Mouse (Mus musculus) heart, postnatal 0 days (tissue): ENCODE data around the gene Klhdc8a. TPM values are rescaled to one million over a fixed set of nuclear protein-coding genes. Genes with fewer than 3 reads are reported as not detected.

Experiments
- ATAC-seq: fragments of 200-750 bp; cut with Nextera tagmentation; 2 replicates; pipeline ENCODE4 v1.8.0; 2017; ENCODE audit warnings: low read depth, moderate number of reproducible peaks, moderate library complexity; ENCODE audit not compliant: insufficient read depth
- DNase-seq: peaks from one replicate; pipeline ENCODE4 v3.0.0-alpha.2; 2016; ENCODE audit warnings: low spot score
- H3K27ac ChIP-seq: fragments of 300-500 bp; sonication (generic); 2 replicates; pipeline ENCODE4 v1.5.1; 2014; ENCODE audit warnings: low read depth, mild to moderate bottlenecking
- H3K27me3 ChIP-seq: fragments of 300-500 bp; sonication (generic); 2 replicates; pipeline ENCODE4 v1.6.1; 2014; ENCODE audit warnings: low read length, mixed read lengths; ENCODE audit not compliant: control insufficient read depth, insufficient read depth
- H3K36me3 ChIP-seq: fragments of 300-500 bp; sonication (generic); replicated peaks from 2 replicates; pipeline ENCODE4 v1.6.1; 2014; ENCODE audit warnings: low read length, mixed read lengths; ENCODE audit not compliant: control insufficient read depth, insufficient read depth
- H3K4me1 ChIP-seq: fragments of 300-500 bp; sonication (generic); 2 replicates; pipeline ENCODE4 v1.6.1; 2014; ENCODE audit warnings: antibody characterized with exemption; ENCODE audit not compliant: control insufficient read depth, insufficient read depth
- H3K4me2 ChIP-seq: fragments of 300-500 bp; sonication (generic); 2 replicates; pipeline ENCODE4 v1.6.1; 2014; ENCODE audit warnings: low read depth, mild to moderate bottlenecking, low read length, moderate library complexity
- H3K4me3 ChIP-seq: fragments of 300-500 bp; sonication (generic); 2 replicates; pipeline ENCODE4 v1.5.1; 2014; ENCODE audit warnings: low read depth, low read length
- H3K9ac ChIP-seq: fragments of 300-500 bp; sonication (generic); replicated peaks from 2 replicates; pipeline ENCODE4 v1.6.1; 2014; ENCODE audit warnings: low read depth, low read length, mixed read lengths
- H3K9me3 ChIP-seq: fragments of 300-500 bp; sonication (generic); replicated peaks from 2 replicates; pipeline ENCODE4 v1.6.1; 2016; ENCODE audit warnings: low read length; ENCODE audit not compliant: control insufficient read depth
- CTCF ChIP-seq: IDR thresholded peaks from 2 replicates; pipeline ENCODE4 v1.5.1; 2016; ENCODE audit warnings: antibody characterized with exemption, control low read depth, low read depth
- EP300 ChIP-seq: IDR thresholded peaks from 2 replicates; pipeline ENCODE4 v1.6.1; 2016; ENCODE audit warnings: antibody characterized with exemption, low read depth
- WGBS: fragments of 180-500 bp; shearing (Covaris S2); extraction: QIAGEN DNeasy Blood & Tissue Kit; methylation state at CpG from one replicate; pipeline ENCODE4 v1.1.7; 2014; 5-methylcytosine and 5-hydroxymethylcytosine counted together
- polyA plus RNA-seq: library from polyadenylated mRNA; unstranded; fragments of >200 nt; fragmentation: Nextera tagmentation; extraction: Ambion mirVana; gene quantifications from 2 replicates; pipeline ENCODE4 v1.2.1, GENCODE M21; 2015
- total RNA-seq: library from RNA; depleted of rRNA; stranded (reverse); fragments of >200 nt; gene quantifications from 2 replicates; pipeline ENCODE4 v1.2.3, GENCODE M21; 2014; ENCODE audit warnings: low replicate concordance

The Klhdc8a gene
- total and polyA plus RNA-seq, 2 experiments from 2014 or later: 0.68 to 2.3 TPM

DNA sequence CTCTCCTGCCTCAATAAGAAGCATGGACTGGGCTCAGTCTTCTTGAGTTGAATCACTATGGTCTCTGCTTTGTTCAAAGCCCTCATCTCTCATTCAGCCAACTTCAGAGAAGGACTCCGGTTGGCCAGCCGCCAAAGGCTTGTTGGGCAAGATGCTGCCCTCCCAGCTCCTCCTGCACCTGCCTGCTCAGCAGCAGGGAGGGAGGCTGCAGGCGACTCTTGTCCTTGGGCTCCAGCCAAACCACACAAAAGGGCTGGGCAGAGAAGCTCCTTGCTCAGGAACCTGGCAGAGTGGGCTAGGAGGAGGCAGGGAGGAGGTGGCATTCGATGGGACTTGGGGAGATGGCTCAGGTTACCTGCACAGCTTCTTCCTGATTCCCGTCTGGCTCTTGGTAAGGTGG lies 20.8 kb downstream of the Klhdc8a start:
- H3K9ac ChIP-seq: no peak overlapping the region
- H3K27me3 ChIP-seq: peaks cover 6% of the 10 kb centered on the region; the same call in 1 of the 2 replicates
- no peak overlapping the region for H3K27ac ChIP-seq
- ATAC-seq: no peak
- H3K4me3 ChIP-seq: no peak overlapping the region
- TF ChIP-seq EP300: no peak
- no peak for TF ChIP-seq CTCF
- no peak overlapping the region for H3K4me2 ChIP-seq
- no peaks in the 10 kb centered on the region for H3K9me3 ChIP-seq
- H3K4me1 ChIP-seq: peaks cover 17% of the 10 kb centered on the region; the same call in 1 of the 2 replicates
- WGBS: 34% methylated on average over 5 of the region's 5 CpGs
- DNase-seq: no peak
- H3K36me3 ChIP-seq: no peaks in the 10 kb centered on the region

DNA sequence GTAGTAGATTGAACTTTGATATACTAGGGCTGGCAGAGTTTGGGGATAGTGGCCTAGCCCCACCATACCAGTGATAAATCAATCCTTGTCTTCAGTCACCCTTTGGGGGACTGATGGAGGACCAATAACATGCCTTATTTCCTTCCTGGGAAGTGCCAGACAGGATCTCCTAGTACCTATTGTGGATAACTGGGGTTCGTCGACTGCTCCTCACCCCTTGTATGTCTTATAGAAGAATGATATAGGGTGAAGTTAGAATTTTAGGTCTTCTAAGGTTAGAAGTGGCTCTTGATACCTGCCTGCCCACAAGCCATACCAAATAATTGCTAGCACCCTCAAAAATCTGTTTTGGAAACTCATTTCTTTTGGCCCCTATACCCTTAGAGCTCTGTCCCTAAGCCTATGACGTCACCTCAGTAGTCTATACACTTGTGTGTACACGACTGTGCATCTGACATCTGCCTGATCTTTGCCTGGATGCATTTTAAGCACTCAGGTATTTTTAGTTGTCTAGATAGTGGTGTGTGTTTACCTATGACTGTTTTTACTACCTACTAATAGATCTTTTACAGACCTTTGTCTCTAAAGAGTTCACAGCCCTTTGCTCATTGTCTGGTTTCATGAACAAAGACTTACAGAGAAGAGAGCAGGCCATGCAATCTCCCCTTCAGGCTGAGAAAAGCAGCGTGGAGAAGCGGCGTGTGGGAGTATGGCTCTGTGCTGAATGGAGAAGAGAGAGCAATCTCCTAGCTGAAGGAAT lies 23.6 kb downstream of the Klhdc8a start:
- WGBS: 65% methylated on average over 7 of the region's 7 CpGs
- no peak for TF ChIP-seq CTCF
- TF ChIP-seq EP300: no peak
- Histone ChIP-seq H3K27ac (no peak overlapping the region), H3K36me3 (no peaks in the 10 kb centered on the region), H3K4me2 (no peak overlapping the region), H3K27me3 (no peaks in the 10 kb centered on the region), H3K4me1 (peaks cover 12% of the 10 kb centered on the region; the same call in 1 of the 2 replicates), H3K4me3 (no peak overlapping the region), H3K9ac (no peak overlapping the region), H3K9me3 (no peaks in the 10 kb centered on the region)
- DNase-seq: no peak
- ATAC-seq: no peak

DNA sequence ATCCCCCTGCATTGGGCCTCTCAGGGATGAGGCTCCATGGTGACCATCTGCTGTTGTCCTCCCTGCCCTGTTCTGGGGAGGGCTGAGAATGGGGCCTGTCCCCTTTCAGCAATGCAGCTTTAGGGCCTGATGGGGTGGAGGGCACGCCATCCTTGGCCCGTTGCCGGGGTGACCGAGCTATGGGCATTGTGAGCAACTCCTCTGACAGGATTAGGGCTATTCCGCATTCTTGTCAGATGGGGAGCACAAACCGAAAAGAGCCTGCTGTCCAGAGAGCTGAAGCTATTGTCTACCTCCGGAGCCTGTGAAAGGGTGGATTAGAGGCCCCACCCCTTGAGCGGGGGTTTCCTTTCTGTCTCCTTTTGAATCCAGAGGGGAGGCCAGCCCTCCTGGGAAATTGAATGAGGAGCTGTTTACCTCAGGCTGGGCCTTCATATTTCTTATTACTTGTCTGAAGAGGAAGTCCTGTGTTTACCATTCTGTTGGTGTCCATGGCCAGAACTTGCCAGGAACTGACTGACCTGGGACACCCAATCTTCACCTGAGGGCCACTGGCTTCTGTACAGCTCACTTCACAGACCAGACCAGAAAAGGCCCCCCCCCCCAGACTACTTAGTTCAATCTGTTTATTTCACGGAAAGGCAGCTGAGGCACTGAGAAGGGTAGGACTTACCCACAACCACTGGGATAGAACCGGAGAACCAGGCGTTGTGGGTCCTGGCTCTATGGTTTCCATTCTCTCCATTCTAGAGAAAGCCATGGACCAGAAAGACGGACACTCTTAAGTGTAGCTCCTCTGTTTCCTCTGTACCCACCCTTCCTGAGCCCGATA lies 24.5 kb downstream of the Klhdc8a start:
- H3K9me3 ChIP-seq: no peaks in the 10 kb centered on the region
- H3K36me3 ChIP-seq: no peaks in the 10 kb centered on the region
- no peak overlapping the region for H3K4me2 ChIP-seq
- no peak overlapping the region; the same call in 1 of the 2 replicates for H3K27ac ChIP-seq
- DNase-seq (no peak), ATAC-seq (no peak; the same call in 1 of the 2 replicates)
- WGBS: 48% methylated on average over 13 of the region's 13 CpGs
- no peak overlapping the region for H3K4me3 ChIP-seq
- TF ChIP-seq CTCF (no peak), EP300 (no peak)
- no peak overlapping the region for H3K9ac ChIP-seq
- no peaks in the 10 kb centered on the region for H3K27me3 ChIP-seq
- peaks cover 16% of the 10 kb centered on the region; the same call in 1 of the 2 replicates for H3K4me1 ChIP-seq

DNA sequence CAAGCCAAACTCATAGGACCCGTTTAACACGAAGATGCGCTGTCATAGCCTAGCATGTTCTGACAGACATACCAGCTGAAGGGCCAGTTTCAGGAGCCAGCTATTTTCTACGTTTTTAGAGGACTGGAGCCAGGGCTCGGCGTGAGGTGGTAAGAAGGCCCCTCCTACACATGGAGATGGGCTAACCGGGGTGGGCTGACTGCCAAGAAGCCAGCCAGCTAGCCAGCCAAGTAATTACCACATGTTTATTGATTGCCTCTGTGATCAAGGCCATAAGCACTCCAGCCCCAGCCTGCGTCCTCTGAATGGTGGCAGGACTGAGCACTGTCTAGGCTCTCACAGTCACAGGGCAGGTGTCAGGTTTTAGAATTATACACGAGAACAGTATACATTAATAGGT lies 28.4 kb downstream of the Klhdc8a start:
- H3K4me1 ChIP-seq: 0 out of 2 replicates have a peak, but pooled peaks cover 4% of the 10 kb centered on the region
- no peak for TF ChIP-seq EP300
- no peak for TF ChIP-seq CTCF
- DNase-seq (no peak), ATAC-seq (no peak)
- no peak overlapping the region for H3K27ac ChIP-seq
- no peaks in the 10 kb centered on the region for H3K27me3 ChIP-seq
- no peaks in the 10 kb centered on the region for H3K9me3 ChIP-seq
- WGBS: 66% methylated on average over 9 of the region's 9 CpGs
- no peak overlapping the region for H3K9ac ChIP-seq
- H3K4me2 ChIP-seq: no peak overlapping the region
- H3K4me3 ChIP-seq: no peak overlapping the region
- 0 out of 2 replicates have a peak, but pooled peaks cover 4% of the 10 kb centered on the region for H3K36me3 ChIP-seq

DNA sequence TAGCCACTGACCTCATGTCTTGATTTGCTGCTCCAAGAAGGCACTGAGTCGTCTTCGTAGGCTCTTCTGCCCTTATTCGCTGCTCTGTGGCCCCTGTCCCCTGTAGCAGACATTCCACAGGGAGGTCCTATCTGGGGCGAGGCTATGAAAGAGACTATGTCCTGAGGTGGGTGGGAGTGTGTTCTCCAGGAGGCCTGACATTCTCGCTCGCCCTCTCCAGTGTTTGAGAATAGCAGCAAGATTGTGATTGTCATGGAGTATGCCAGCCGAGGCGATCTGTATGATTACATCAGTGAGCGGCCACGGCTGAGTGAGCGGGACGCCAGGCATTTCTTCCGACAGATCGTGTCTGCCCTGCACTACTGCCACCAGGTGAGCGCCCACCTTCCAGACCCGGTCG lies 29.1 kb downstream of the Klhdc8a start:
- no peak overlapping the region; the same call in 1 of the 2 replicates for H3K9ac ChIP-seq
- H3K4me2 ChIP-seq: no peak overlapping the region
- H3K9me3 ChIP-seq: no peaks in the 10 kb centered on the region
- 0 out of 2 replicates have a peak, but pooled peaks cover 4% of the 10 kb centered on the region for H3K4me1 ChIP-seq
- ATAC-seq: no peak
- H3K4me3 ChIP-seq: no peak overlapping the region
- TF ChIP-seq EP300: no peak
- TF ChIP-seq CTCF: no peak
- no peak overlapping the region for H3K27ac ChIP-seq
- H3K36me3 ChIP-seq: 0 out of 2 replicates have a peak, but pooled peaks cover 4% of the 10 kb centered on the region
- 56% methylated on average over 17 of the region's 17 CpGs for WGBS
- no peak for DNase-seq
- H3K27me3 ChIP-seq: no peaks in the 10 kb centered on the region
